Mouse (Mus musculus): ENCODE measurements at regions not wholly inside any gene's neighbourhood (a gene's known extent, or its start where the extent isn't known, plus 50 kb on each side); places are given as distances from the start of the nearest gene placed in this dataset.
A peak's percentile ranks its signal among the peaks of the same experiment; 100 is the strongest.

- intact Hi-C loops (cut with DNase I) = no loop called here
- no peak for DNase-seq
These were observed 456.2 kb downstream of the Pik3r1 start for GRCm38 (mm10) chr13:101311634-101312314.

- DNase-seq = no peak
- intact Hi-C loops (cut with DNase I) = no loop called here
These were observed 459.3 kb downstream of the Pik3r1 start for GRCm38 (mm10) chr13:101308724-101309123.

- intact Hi-C loops (cut with DNase I) = no loop called here
These were observed 462.2 kb downstream of the Pik3r1 start for GRCm38 (mm10) chr13:101305695-101306413.

GRCm38 (mm10) chr13:101305063-101305462 is 463.0 kb downstream of the Pik3r1 start:
- DNase-seq = no peak
- intact Hi-C loops (cut with DNase I) = no loop called here

More at GRCm38 (mm10) chr13:101305695-101306413, 462.2 kb downstream of the Pik3r1 start:
- DNase-seq = no peak

- no peak for DNase-seq
- intact Hi-C loops (cut with DNase I) = no loop called here
These were observed 466.7 kb downstream of the Pik3r1 start for GRCm38 (mm10) chr13:101301361-101301760.

GRCm38 (mm10) chr13:101289407-101289806 is 456.2 kb upstream of the Slc30a5 start:
- DNase-seq = no peak
- intact Hi-C loops (cut with DNase I) = no loop called here

GRCm38 (mm10) chr13:101287131-101287530 is 453.9 kb upstream of the Slc30a5 start:
- intact Hi-C loops (cut with DNase I) = no loop called here
- DNase-seq = no peak

GRCm38 (mm10) chr13:101286029-101286917 is 453.0 kb upstream of the Slc30a5 start:
- no peak for DNase-seq
- intact Hi-C loops (cut with DNase I) = no loop called here

- DNase-seq = peak in 1 of 2 experiments; percentile 7
- intact Hi-C loops (cut with DNase I) = no loop called here
These were observed 444.9 kb upstream of the Slc30a5 start for GRCm38 (mm10) chr13:101278127-101278526.

- intact Hi-C loops (cut with DNase I) = no loop called here
- no peak for DNase-seq
These were observed 443.5 kb upstream of the Slc30a5 start for GRCm38 (mm10) chr13:101276766-101277165.

GRCm38 (mm10) chr13:101274470-101275141 is 441.4 kb upstream of the Slc30a5 start:
- no peak for DNase-seq
- intact Hi-C loops (cut with DNase I) = no loop called here

GRCm38 (mm10) chr13:101273321-101273720 is 440.1 kb upstream of the Slc30a5 start:
- intact Hi-C loops (cut with DNase I) = no loop called here
- DNase-seq = no peak

GRCm38 (mm10) chr13:101253698-101254468 is 420.7 kb upstream of the Slc30a5 start:
- intact Hi-C loops (cut with DNase I) = no loop called here
- no peak for DNase-seq

GRCm38 (mm10) chr13:101249369-101249768 is 416.1 kb upstream of the Slc30a5 start:
- DNase-seq = no peak
- intact Hi-C loops (cut with DNase I) = no loop called here

- no peak for DNase-seq
- intact Hi-C loops (cut with DNase I) = no loop called here
These were observed 411.1 kb upstream of the Slc30a5 start for GRCm38 (mm10) chr13:101244326-101244725.

GRCm38 (mm10) chr13:101238860-101239259 is 405.6 kb upstream of the Slc30a5 start:
- intact Hi-C loops (cut with DNase I) = no loop called here

GRCm38 (mm10) chr13:101237035-101237434 is 403.8 kb upstream of the Slc30a5 start:
- intact Hi-C loops (cut with DNase I) = no loop called here
- DNase-seq = no peak

More at GRCm38 (mm10) chr13:101238860-101239259, 405.6 kb upstream of the Slc30a5 start:
- DNase-seq = no peak

GRCm38 (mm10) chr13:101235846-101236245 is 402.6 kb upstream of the Slc30a5 start:
- no peak for DNase-seq
- intact Hi-C loops (cut with DNase I) = no loop called here

GRCm38 (mm10) chr13:101235110-101235509 is 401.9 kb upstream of the Slc30a5 start:
- DNase-seq = no peak
- intact Hi-C loops (cut with DNase I) = no loop called here

- intact Hi-C loops (cut with DNase I) = no loop called here
- DNase-seq = no peak
These were observed 401.3 kb upstream of the Slc30a5 start for GRCm38 (mm10) chr13:101234550-101234949.

Measured in heart, postnatal 36 days (tissue).